Mouse (Mus musculus): Measurements from ENCODE around the gene Nemf. TPM values are rescaled to one million over a fixed set of nuclear protein-coding genes. Genes with fewer than 3 reads are reported as not detected.

Nemf gene
- polyA plus RNA-seq, 1 experiment from 2014 or later: 28.3 TPM

- Histone ChIP-seq H3K27ac (ENCODE audit: low read depth) (no peak overlapping the region), H3K9ac (replicated peaks) (no peak overlapping the region), H3K4me2 (ENCODE audit: low read depth, low read length) (no peak overlapping the region), H3K27me3 (ENCODE audit: insufficient read depth, low read length) (no peaks in the 10 kb centered on the region), H3K4me3 (ENCODE audit: low read depth, low read length) (no peak overlapping the region), H3K36me3 (replicated peaks; ENCODE audit: insufficient read depth, low read length) (no peaks in the 10 kb centered on the region), H3K9me3 (ENCODE audit: low read length) (no peaks in the 10 kb centered on the region), H3K4me1 (ENCODE audit: insufficient read depth) (no peaks in the 10 kb centered on the region)
- WGBS (ENCODE audit: insufficient replicate concordance): 64% methylated on average over 3 of the region's 3 CpGs
- ATAC-seq (no peak), DNase-seq (no peak)
- TF ChIP-seq CTCF (IDR thresholded peaks at IDR 0.05; ENCODE audit: low read depth) (no peak), EP300 (IDR thresholded peaks at IDR 0.05; ENCODE audit: low read depth) (no peak)
Measured at GRCm38 (mm10) chr12:69265031-69265430, 91.9 kb downstream of the Nemf start.

DNA sequence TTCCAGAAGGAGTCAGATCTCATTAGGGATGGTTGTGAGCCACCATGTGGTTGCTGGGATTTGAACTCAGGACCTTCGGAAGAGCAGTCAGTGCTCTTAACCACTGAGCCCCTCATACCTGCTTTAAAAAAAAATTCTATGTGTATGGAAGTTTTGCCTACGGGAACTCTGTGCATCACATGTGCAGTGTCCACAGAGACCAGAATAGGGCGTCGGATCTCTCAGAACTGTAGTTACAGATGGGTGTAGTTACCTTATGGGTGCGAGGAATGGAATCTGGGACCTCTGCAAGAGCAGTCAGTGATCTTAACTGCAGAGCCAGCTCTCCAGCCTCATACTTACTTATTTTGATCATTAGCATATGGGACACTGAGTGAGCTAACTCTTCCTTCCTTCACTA is 94.7 kb downstream of the Nemf start:
- Histone ChIP-seq H3K4me1 (ENCODE audit: insufficient read depth) (no peaks in the 10 kb centered on the region), H3K4me3 (ENCODE audit: low read depth, low read length) (no peak overlapping the region), H3K4me2 (ENCODE audit: low read depth, low read length) (no peak overlapping the region), H3K9me3 (ENCODE audit: low read length) (no peaks in the 10 kb centered on the region), H3K27me3 (ENCODE audit: insufficient read depth, low read length) (no peaks in the 10 kb centered on the region), H3K27ac (ENCODE audit: low read depth) (no peak overlapping the region), H3K9ac (replicated peaks) (no peak overlapping the region), H3K36me3 (replicated peaks; ENCODE audit: insufficient read depth, low read length) (no peaks in the 10 kb centered on the region)
- DNase-seq (no peak), ATAC-seq (no peak)
- no peak for TF ChIP-seq CTCF (IDR thresholded peaks at IDR 0.05; ENCODE audit: low read depth)
- no peak for TF ChIP-seq EP300 (IDR thresholded peaks at IDR 0.05; ENCODE audit: low read depth)
- WGBS (ENCODE audit: insufficient replicate concordance): 90% methylated on average over 5 of the region's 5 CpGs

Small RNA genes lying within 50 kb of the gene (microRNA-seq; reads per million reads assigned to microRNA genes)
- gene Gm47299 (not detected), gene Gm47305 (not detected)

Other genes with a start within 250 kb of the Nemf start
- 1,274 and 1,279 TPM in 2 replicates for gene Rps29, start 198.0 kb downstream of the Nemf start, polyA plus RNA-seq (2015; fragmentation: Nextera tagmentation; extraction: Ambion mirVana)
- 8.8 and 9.6 TPM in 2 replicates for gene Lrr1, start 188.4 kb downstream of the Nemf start, polyA plus RNA-seq (2015; fragmentation: Nextera tagmentation; extraction: Ambion mirVana)
- 543 and 555 TPM in 2 replicates for gene Rpl36al, start 173.1 kb downstream of the Nemf start, polyA plus RNA-seq (2015; fragmentation: Nextera tagmentation; extraction: Ambion mirVana)
- gene Mgat2, start 173.0 kb downstream of the Nemf start, polyA plus RNA-seq (2015; fragmentation: Nextera tagmentation; extraction: Ambion mirVana): 23.1 and 25.0 TPM in 2 replicates
- 9.1 and 10.2 TPM in 2 replicates for gene Gm49383, start 160.1 kb downstream of the Nemf start, polyA plus RNA-seq (2015; fragmentation: Nextera tagmentation; extraction: Ambion mirVana)
- gene Dnaaf2, start 158.7 kb downstream of the Nemf start, polyA plus RNA-seq (2015; fragmentation: Nextera tagmentation; extraction: Ambion mirVana): 2.9 and 3.0 TPM in 2 replicates
- 8.3 and 9.5 TPM in 2 replicates for gene Gm49384, start 152.9 kb downstream of the Nemf start, polyA plus RNA-seq (2015; fragmentation: Nextera tagmentation; extraction: Ambion mirVana)
- 8.0 and 9.3 TPM in 2 replicates for gene Pole2, start 129.0 kb downstream of the Nemf start, polyA plus RNA-seq (2015; fragmentation: Nextera tagmentation; extraction: Ambion mirVana)
- 5.9 and 6.1 TPM in 2 replicates for gene Klhdc1, start 116.0 kb downstream of the Nemf start, polyA plus RNA-seq (2015; fragmentation: Nextera tagmentation; extraction: Ambion mirVana)
- gene Klhdc2, start 60.5 kb downstream of the Nemf start, polyA plus RNA-seq (2015; fragmentation: Nextera tagmentation; extraction: Ambion mirVana): 54.2 and 59.3 TPM in 2 replicates
- 33.8 and 44.6 TPM in 2 replicates for gene Arf6, start 15.0 kb upstream of the Nemf start, polyA plus RNA-seq (2015; fragmentation: Nextera tagmentation; extraction: Ambion mirVana)
- 1.00 and 1.3 TPM in 2 replicates for gene Gm9887, start 15.3 kb upstream of the Nemf start, polyA plus RNA-seq (2015; fragmentation: Nextera tagmentation; extraction: Ambion mirVana)
- 7.0 and 9.1 TPM in 2 replicates for gene Vcpkmt, start 225.9 kb upstream of the Nemf start, polyA plus RNA-seq (2015; fragmentation: Nextera tagmentation; extraction: Ambion mirVana)

Measured in liver, postnatal 0 days (tissue).